Mouse (Mus musculus) layer of hippocampus, adult 11-12 months (tissue): ENCODE measurements around the gene Morc2b.
"Not testable (repeated sequence)": the region's sequence is repeated elsewhere in the genome, so short reads cannot be mapped to it uniquely, and the experiment has no call there.

Experiments
- DNase-seq: peaks from one replicate; pipeline ENCODE4 v3.0.0; 2022; ENCODE audit warnings: low spot score

Morc2b gene

GRCm38 (mm10) chr17:33139261-33139820 lies at the start of gene Morc2b:
Gene Morc2b (minus strand): TSS chr17:33139683.
- DNase-seq: no peak

GRCm38 (mm10) chr17:33168147-33168546 lies 28.7 kb upstream of the Morc2b start, which contains the start of gene Olfr55:
Gene Olfr55 (plus strand): TSS chr17:33168447.
- not testable (repeated sequence) for DNase-seq

- no peak for DNase-seq
These were observed 13.2 kb downstream of the Morc2b start for GRCm38 (mm10) chr17:33126257-33126656.

GRCm38 (mm10) chr17:33124546-33124945 lies 14.9 kb downstream of the Morc2b start:
- DNase-seq: no peak

- DNase-seq: no peak
These were observed 42.1 kb downstream of the Morc2b start for GRCm38 (mm10) chr17:33097396-33097795.

GRCm38 (mm10) chr17:33092391-33093193 lies 46.9 kb downstream of the Morc2b start:
- DNase-seq: peak; percentile 85

- no peak for DNase-seq
These were observed 47.9 kb downstream of the Morc2b start for GRCm38 (mm10) chr17:33091630-33092029.

GRCm38 (mm10) chr17:33089220-33089949 lies 50.1 kb downstream of the Morc2b start, which contains the start of gene Zfp563:
Gene Zfp563 (plus strand): TSS chr17:33089310.
- DNase-seq: peak; percentile 94

- no peak for DNase-seq
These were observed 71.5 kb downstream of the Morc2b start, which contains the start of gene 4921501E09Rik for GRCm38 (mm10) chr17:33067958-33068357. Gene 4921501E09Rik (minus strand): TSS chr17:33068058.
